Comparison of ENCODE assay signal across 8 mouse cellular contexts in genomic region chr9:95954226-95954584, GRCm38 (mm10). TPM values are rescaled to one million over a fixed set of nuclear protein-coding genes. Genes with fewer than 3 reads are reported as not detected.
DNase-seq lines count a peak whose midpoint lies in the region; ATAC-seq lines count a peak whose summit lies in the region.

No protein-coding gene starts in this region.

- H3K9me3 ChIP-seq in neural tube, embryonic 11.5 days (ENCODE audit: control insufficient read depth, low read length), result no peaks in the 10 kb centered on the region
- H3K9me3 ChIP-seq in forebrain, embryonic 13.5 days (replicated peaks), result no peaks in the 10 kb centered on the region
- no peaks in the 10 kb centered on the region for H3K9me3 ChIP-seq in liver, embryonic 12.5 days (replicated peaks)

- peak overlapping the region; percentile 52 for H3K4me2 ChIP-seq in neural tube, embryonic 11.5 days (ENCODE audit: low read depth)
- peak overlapping the region; percentile 73 for H3K4me2 ChIP-seq in forebrain, embryonic 13.5 days
- H3K4me2 ChIP-seq in liver, embryonic 12.5 days, result peak overlapping the region; percentile 78

- H3K27ac ChIP-seq in neural tube, embryonic 11.5 days (ENCODE audit: low read depth, low read length), result no peak overlapping the region
- H3K27ac ChIP-seq in forebrain, embryonic 13.5 days, result peak overlapping the region; percentile 81; the same call in 1 of the 2 replicates
- H3K27ac ChIP-seq in liver, embryonic 12.5 days, result peak overlapping the region; percentile 88

- peak; percentile 68 for ATAC-seq in neural tube, embryonic 11.5 days (ENCODE audit: insufficient read depth, low FRiP score, low TSS enrichment)
- ATAC-seq in forebrain, embryonic 13.5 days, result peak; percentile 84
- ATAC-seq in liver, embryonic 12.5 days, result peak; percentile 8

- under 1% methylated on average over 7 of the region's 7 CpGs for WGBS in neural tube, embryonic 11.5 days
- under 1% methylated on average over 7 of the region's 7 CpGs for WGBS in forebrain, embryonic 13.5 days
- WGBS in liver, embryonic 12.5 days (ENCODE audit: insufficient replicate concordance), result under 1% methylated on average over 7 of the region's 7 CpGs

- H3K9ac ChIP-seq in neural tube, embryonic 11.5 days (ENCODE audit: low read length), result peak overlapping the region; percentile 96
- peak overlapping the region; percentile 87 for H3K9ac ChIP-seq in forebrain, embryonic 13.5 days
- peak overlapping the region; percentile 94 for H3K9ac ChIP-seq in liver, embryonic 12.5 days

- H3K36me3 ChIP-seq in neural tube, embryonic 11.5 days (ENCODE audit: control insufficient read depth, insufficient read depth, low read length), result no peaks in the 10 kb centered on the region
- H3K36me3 ChIP-seq in forebrain, embryonic 13.5 days (ENCODE audit: poor library complexity, severe bottlenecking), result peaks cover 13% of the 10 kb centered on the region; the same call in 1 of the 2 replicates
- H3K36me3 ChIP-seq in liver, embryonic 12.5 days, result peaks cover 22% of the 10 kb centered on the region

- H3K4me1 ChIP-seq in neural tube, embryonic 11.5 days (ENCODE audit: control insufficient read depth, insufficient read depth, low read length), result no peaks in the 10 kb centered on the region
- H3K4me1 ChIP-seq in forebrain, embryonic 13.5 days, result peaks cover 11% of the 10 kb centered on the region; the same call in 1 of the 2 replicates
- peaks cover 30% of the 10 kb centered on the region for H3K4me1 ChIP-seq in liver, embryonic 12.5 days

- peak overlapping the region; percentile 96 for H3K4me3 ChIP-seq in neural tube, embryonic 11.5 days (ENCODE audit: low read depth, low read length)
- peak overlapping the region; percentile 79 for H3K4me3 ChIP-seq in forebrain, embryonic 13.5 days
- H3K4me3 ChIP-seq in liver, embryonic 12.5 days, result peak overlapping the region; percentile 83

- H3K27me3 ChIP-seq in neural tube, embryonic 11.5 days (ENCODE audit: control insufficient read depth, insufficient read depth, low read length), result no peaks in the 10 kb centered on the region
- H3K27me3 ChIP-seq in forebrain, embryonic 13.5 days, result no peaks in the 10 kb centered on the region
- no peaks in the 10 kb centered on the region for H3K27me3 ChIP-seq in liver, embryonic 12.5 days (replicated peaks)

- DNase-seq in embryo, embryonic 11 days, result peak; percentile 76
- DNase-seq in embryo, embryonic 10.5 days (ENCODE audit: low spot score), result no peak
- peak; percentile 73 for DNase-seq in neural tube, embryonic 11.5 days (ENCODE audit: low spot score)
- DNase-seq in neural tube, embryonic 10.5 days (ENCODE audit: extremely low spot score, low spot score), result no peak
- peak; percentile 16 to 63 for DNase-seq in spleen, postnatal 4 days (ENCODE audit: low spot score in 2 of 2)
- DNase-seq in MN1 (ENCODE audit: low spot score), result no peak

RNA-seq across cellular contexts. Expression of gene Xrn1, which starts 0.4 kb away (rescaled TPM):
- polyA plus RNA-seq in neural tube, embryonic 11.5 days (2014; fragmentation: Nextera tagmentation; extraction: Ambion mirVana), result 13.9 and 17.3 TPM in 2 replicates
- 20.5 and 20.9 TPM in 2 replicates for polyA plus RNA-seq in forebrain, embryonic 13.5 days (2015; fragmentation: Nextera tagmentation; extraction: Ambion mirVana)
- polyA plus RNA-seq in liver, embryonic 12.5 days (2016; fragmentation: Nextera tagmentation; extraction: Ambion mirVana), result 9.8 and 11.1 TPM in 2 replicates

Comparison
In these comparisons a context has a peak if more than half of its experiments do, and no peak if none do; other contexts are left out.
1. DNase-seq: peak in embryo, embryonic 11 days (single experiment), neural tube, embryonic 11.5 days (single experiment) and spleen, postnatal 4 days (2 of 2); none in embryo, embryonic 10.5 days (single experiment), neural tube, embryonic 10.5 days (single experiment) and MN1 (single experiment).
2. ATAC-seq: peak in every context shown above with its lines; median percentile 84 in forebrain, embryonic 13.5 days; 68 in neural tube, embryonic 11.5 days; 8 in liver, embryonic 12.5 days.
3. Peak in every context shown above with its lines, with median percentiles within 50 percentile points of each other: H3K4me2 ChIP-seq, H3K4me3 ChIP-seq and H3K9ac ChIP-seq.